Mouse (Mus musculus) T-helper 2 cell (primary cell): Measurements from ENCODE around the gene Gm20388.

Source experiments
- in situ Hi-C: fragments of 300-600 bp; cut with MboI, MseI; formaldehyde crosslinking; loops from one replicate; pipeline ENCODE4 v1.15.1; 2025; ENCODE audit warnings: high pct_unique_total_duplicates

Gm20388 gene

GRCm38 (mm10) chr8:123040110-123040650 lies 3129.5 kb downstream of the Gm20388 start:
- in situ Hi-C loops, result no loop called here

DNA sequence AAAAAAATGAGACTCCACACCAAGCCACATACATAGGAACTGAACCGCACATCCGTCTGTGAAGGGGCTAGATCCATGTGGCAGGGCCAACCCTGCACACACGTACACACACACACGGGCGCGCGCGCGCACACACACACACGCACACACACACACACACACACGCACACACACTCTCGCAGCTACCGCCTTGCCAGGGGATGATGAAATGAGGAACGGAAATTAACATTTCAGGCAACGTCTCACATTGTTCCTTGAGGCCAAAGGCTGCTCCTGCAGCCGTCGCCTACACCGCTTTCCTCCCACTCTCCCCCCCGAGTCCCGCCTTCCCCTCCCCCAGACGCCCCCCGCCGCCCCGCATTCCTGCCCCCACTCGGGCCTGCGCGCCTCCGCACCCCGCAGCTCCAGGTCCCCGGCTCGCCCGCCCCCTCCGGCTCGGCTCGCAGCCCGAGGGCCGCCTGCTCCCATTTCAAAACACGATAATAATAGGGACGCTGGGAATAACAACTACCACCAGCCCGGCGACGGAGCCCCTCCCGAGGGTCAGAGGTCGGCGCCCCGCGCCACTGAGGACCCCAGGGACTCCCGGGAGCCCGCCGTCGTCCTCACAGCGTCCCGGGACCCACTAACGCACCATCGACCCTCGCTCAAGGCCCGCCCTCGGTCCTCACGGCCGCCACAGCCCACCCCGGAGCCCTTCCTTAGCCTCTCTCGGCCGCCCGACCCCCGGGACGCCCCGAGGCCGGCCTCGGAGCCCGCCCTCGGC lies 3130.6 kb downstream of the Gm20388 start:
- in situ Hi-C loops, result no loop called here

GRCm38 (mm10) chr8:123041774-123042105 lies 3131.1 kb downstream of the Gm20388 start:
- in situ Hi-C loops, result no loop called here

GRCm38 (mm10) chr8:123042158-123042973 lies 3131.7 kb downstream of the Gm20388 start, which contains the start of gene Ankrd11:
Ankrd11 (minus strand) TSS chr8:123042277.
- in situ Hi-C loops, result no loop called here

GRCm38 (mm10) chr8:123042974-123043625 lies 3132.5 kb downstream of the Gm20388 start:
- in situ Hi-C loops, result no loop called here

DNA sequence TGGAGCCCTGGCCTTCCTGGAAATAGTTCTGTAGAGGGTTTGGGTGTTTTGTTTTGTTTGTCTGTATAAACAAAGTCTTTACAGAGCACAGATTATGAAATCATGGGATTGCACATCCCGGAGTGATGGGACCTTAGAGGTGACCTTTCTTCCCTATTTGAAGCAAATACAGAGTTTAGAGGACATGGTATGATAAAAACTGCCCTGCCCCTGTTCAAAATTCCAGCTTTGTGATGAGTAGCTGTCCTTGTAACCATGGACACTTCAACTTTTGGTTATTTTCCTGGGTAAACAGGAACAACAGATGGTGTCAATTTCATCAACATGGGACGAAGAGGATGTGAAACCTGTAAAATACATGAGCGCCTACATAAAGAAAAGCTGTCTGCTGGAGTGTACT lies 3133.3 kb downstream of the Gm20388 start:
- in situ Hi-C loops, result no loop called here

- in situ Hi-C loops, result loop anchor here (5.0 kb wide), 1 partner anchor 57 kb away; the partner anchor contains the start of gene Rpl13
These were observed 3134.2 kb downstream of the Gm20388 start for GRCm38 (mm10) chr8:123044743-123045425.

GRCm38 (mm10) chr8:123046706-123047105 lies 3136.1 kb downstream of the Gm20388 start:
- in situ Hi-C loops, result loop anchor here (5.0 kb wide), 1 partner anchor 56 kb away; the partner anchor contains the start of gene Rpl13

GRCm38 (mm10) chr8:123047827-123048226 lies 3137.2 kb downstream of the Gm20388 start:
- in situ Hi-C loops, result loop anchor here (5.0 kb wide), 1 partner anchor 54 kb away; the partner anchor contains the start of gene Rpl13

GRCm38 (mm10) chr8:123048402-123048801 lies 3137.8 kb downstream of the Gm20388 start:
- in situ Hi-C loops, result loop anchor here (5.0 kb wide), 1 partner anchor 54 kb away; the partner anchor contains the start of gene Rpl13

- in situ Hi-C loops, result no loop called here
These were observed 3140.8 kb downstream of the Gm20388 start for GRCm38 (mm10) chr8:123051458-123051857.

- in situ Hi-C loops, result no loop called here
These were observed 3152.1 kb downstream of the Gm20388 start, which contains the start of gene Spg7 for GRCm38 (mm10) chr8:123062721-123063120. Spg7 (plus strand) TSS chr8:123062942.

- in situ Hi-C loops, result no loop called here
These were observed 3153.4 kb downstream of the Gm20388 start for GRCm38 (mm10) chr8:123064072-123064471.

DNA sequence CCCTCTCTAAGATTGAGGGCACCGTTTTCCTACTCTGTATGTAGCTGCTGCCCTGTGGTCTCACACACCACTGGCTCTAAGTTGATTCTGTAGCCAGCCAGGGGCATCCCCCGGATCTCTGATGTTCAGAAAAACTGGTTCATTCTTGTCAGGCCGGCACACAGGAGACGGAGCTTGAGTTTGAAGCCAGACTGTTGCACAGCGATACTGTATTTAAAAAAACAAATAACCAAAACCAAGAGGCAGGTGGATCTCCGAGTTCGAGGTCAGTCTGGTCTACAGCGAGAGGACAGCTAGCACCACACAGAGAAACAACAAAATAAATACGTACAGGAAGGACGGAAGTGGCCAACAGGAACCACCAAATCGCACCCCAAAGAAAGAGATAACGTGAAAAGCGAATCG lies 3154.2 kb downstream of the Gm20388 start:
- in situ Hi-C loops, result no loop called here

- in situ Hi-C loops, result no loop called here
These were observed 3154.8 kb downstream of the Gm20388 start for GRCm38 (mm10) chr8:123065214-123066100.

DNA sequence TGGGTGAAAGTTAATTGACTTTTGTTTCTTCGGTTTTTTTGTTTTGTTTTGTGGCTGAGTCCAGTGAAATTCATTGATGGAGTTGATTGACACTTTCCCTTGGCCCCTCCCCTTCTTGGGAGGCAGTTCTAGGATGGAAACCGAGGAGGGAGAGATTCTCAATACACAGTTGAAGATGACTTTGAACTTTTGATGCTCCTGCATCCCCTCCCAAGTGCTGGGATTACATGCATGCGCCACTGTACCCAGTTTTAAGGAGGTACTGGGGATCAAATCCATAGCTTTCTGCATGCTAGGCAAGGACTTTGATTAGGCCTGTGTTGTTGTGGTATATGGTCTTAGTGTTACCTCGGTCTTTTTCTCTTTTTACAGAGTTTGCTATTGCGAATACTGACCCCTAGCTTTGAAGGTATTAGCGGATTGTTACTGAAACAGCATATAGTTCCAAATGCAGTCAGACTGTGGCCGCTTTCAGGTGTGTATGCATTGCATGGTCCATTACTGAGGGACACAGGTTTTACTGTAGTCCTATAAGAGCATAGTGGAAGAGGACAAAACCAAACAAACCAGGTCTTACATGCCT lies 3155.6 kb downstream of the Gm20388 start:
- in situ Hi-C loops, result no loop called here

GRCm38 (mm10) chr8:123071176-123071575 lies 3160.5 kb downstream of the Gm20388 start:
- in situ Hi-C loops, result no loop called here

DNA sequence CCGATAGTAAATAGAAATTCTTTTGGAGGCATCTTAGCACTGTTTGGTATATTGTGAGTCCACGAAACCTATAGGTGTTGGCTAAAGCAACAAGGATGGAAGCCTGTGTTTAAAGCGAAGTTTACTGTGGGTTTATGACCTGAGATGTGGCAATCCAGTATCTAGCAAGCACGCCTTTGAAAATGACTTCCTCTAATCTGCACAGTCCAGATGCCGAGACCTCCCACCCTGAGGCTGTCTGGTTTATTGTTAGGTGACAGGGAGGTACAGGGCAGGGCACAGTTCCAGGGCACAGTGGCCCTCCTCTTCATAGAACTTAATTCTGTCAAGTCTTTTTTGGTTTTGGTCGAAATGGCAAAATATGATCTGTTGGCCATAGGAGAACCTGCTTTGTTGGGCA lies 3166.6 kb downstream of the Gm20388 start:
- in situ Hi-C loops, result no loop called here

DNA sequence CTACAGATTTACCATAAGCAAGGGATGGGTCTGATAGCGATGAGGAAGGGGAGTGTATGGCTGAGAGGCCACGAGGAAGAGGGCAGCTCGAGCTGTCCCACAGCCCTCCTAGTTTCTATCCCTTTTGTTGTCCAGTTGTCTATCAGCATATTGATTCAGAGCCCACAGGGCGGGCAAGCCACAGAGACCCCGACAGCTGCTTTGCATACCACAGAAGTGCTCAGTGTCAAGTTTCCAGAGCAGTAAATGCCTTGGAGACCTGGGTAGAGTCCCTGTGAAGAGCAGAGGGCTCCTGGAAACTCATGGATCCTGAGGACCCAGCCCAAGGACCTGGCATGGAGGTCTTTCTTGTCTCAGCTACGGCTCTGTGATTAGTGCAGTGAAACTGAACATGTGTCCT lies 3172.4 kb downstream of the Gm20388 start:
- in situ Hi-C loops, result no loop called here

DNA sequence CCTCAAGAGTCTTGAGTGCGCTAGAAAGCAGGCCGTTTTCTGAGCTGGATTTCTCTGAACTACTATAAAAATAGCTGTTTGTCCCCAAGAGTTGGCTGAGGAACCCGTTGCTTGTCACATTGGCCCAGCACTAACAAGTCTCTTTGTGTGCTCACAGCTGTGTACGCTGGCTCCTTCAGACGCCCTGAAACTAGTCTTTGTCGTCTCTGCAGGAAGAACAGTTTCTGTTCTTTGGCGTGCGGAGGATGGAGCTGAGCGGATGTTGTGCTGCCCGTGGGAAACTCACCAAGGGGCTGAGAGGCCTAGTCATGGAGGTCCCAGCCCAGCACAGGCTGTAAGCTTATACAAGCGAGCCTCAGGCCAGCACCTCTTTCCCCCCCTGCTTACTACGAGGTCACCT lies 3173.0 kb downstream of the Gm20388 start:
- in situ Hi-C loops, result no loop called here
